Mouse (Mus musculus) lung, postnatal 0 days (tissue): Measurements from ENCODE around the gene Bik. TPM values are rescaled to one million over a fixed set of nuclear protein-coding genes. Genes with fewer than 3 reads are reported as not detected.

Experiments used
- ATAC-seq: fragments of 200-750 bp; cut with Nextera tagmentation; 2 replicates; pipeline ENCODE4 v1.8.0; 2017; ENCODE audit warnings: moderate library complexity
- DNase-seq: peaks from one replicate; pipeline ENCODE4 v3.0.0-alpha.2; 2016; ENCODE audit warnings: low spot score
- H3K27ac ChIP-seq: fragments of 300-500 bp; sonication (generic); 2 replicates; pipeline ENCODE4 v1.5.1; 2014; ENCODE audit warnings: antibody characterized with exemption, mild to moderate bottlenecking, low read length, mixed read lengths
- H3K27me3 ChIP-seq: fragments of 300-500 bp; sonication (generic); replicated peaks from 2 replicates; pipeline ENCODE4 v1.6.1; 2014; ENCODE audit warnings: low read length, mixed read lengths; ENCODE audit not compliant: insufficient read depth
- H3K36me3 ChIP-seq: fragments of 300-500 bp; sonication (generic); 2 replicates; pipeline ENCODE4 v1.6.1; 2014; ENCODE audit warnings: low read length, mixed read lengths; ENCODE audit not compliant: insufficient read depth
- H3K4me1 ChIP-seq: fragments of 300-500 bp; sonication (generic); 2 replicates; pipeline ENCODE4 v1.6.1; 2014; ENCODE audit warnings: antibody characterized with exemption, low read depth, low read length, mixed read lengths; ENCODE audit not compliant: insufficient read depth
- H3K4me2 ChIP-seq: fragments of 300-500 bp; sonication (generic); replicated peaks from 2 replicates; pipeline ENCODE4 v1.6.1; 2014; ENCODE audit warnings: low read depth, mild to moderate bottlenecking, low read length, moderate library complexity, mixed read lengths
- H3K4me3 ChIP-seq: fragments of 300-500 bp; sonication (generic); 2 replicates; pipeline ENCODE4 v1.5.1; 2014; ENCODE audit warnings: low read depth, low read length
- H3K9ac ChIP-seq: fragments of 300-500 bp; sonication (generic); replicated peaks from 2 replicates; pipeline ENCODE4 v1.6.1; 2014; ENCODE audit warnings: low read depth, mild to moderate bottlenecking
- H3K9me3 ChIP-seq: fragments of 300-500 bp; sonication (generic); 2 replicates; pipeline ENCODE4 v1.6.1; 2016; ENCODE audit warnings: low read length, mixed read lengths
- CTCF ChIP-seq: IDR thresholded peaks from 2 replicates; pipeline ENCODE4 v1.5.1; 2016; ENCODE audit warnings: antibody characterized with exemption, mild to moderate bottlenecking
- EP300 ChIP-seq: IDR thresholded peaks from 2 replicates; pipeline ENCODE4 v1.6.1; 2016; ENCODE audit warnings: antibody characterized with exemption, mild to moderate bottlenecking, control low read depth
- WGBS: fragments of 180-500 bp; shearing (Covaris S2); extraction: QIAGEN DNeasy Blood & Tissue Kit; methylation state at CpG from one replicate; pipeline ENCODE4 v1.1.7; 2014; 5-methylcytosine and 5-hydroxymethylcytosine counted together
- polyA plus RNA-seq: library from polyadenylated mRNA; unstranded; fragments of >200 nt; fragmentation: Nextera tagmentation; extraction: Ambion mirVana; gene quantifications from 2 replicates; pipeline ENCODE4 v1.2.1, GENCODE M21; 2015

The Bik gene
- polyA plus RNA-seq, 1 experiment from 2014 or later: 33.8 TPM

DNA sequence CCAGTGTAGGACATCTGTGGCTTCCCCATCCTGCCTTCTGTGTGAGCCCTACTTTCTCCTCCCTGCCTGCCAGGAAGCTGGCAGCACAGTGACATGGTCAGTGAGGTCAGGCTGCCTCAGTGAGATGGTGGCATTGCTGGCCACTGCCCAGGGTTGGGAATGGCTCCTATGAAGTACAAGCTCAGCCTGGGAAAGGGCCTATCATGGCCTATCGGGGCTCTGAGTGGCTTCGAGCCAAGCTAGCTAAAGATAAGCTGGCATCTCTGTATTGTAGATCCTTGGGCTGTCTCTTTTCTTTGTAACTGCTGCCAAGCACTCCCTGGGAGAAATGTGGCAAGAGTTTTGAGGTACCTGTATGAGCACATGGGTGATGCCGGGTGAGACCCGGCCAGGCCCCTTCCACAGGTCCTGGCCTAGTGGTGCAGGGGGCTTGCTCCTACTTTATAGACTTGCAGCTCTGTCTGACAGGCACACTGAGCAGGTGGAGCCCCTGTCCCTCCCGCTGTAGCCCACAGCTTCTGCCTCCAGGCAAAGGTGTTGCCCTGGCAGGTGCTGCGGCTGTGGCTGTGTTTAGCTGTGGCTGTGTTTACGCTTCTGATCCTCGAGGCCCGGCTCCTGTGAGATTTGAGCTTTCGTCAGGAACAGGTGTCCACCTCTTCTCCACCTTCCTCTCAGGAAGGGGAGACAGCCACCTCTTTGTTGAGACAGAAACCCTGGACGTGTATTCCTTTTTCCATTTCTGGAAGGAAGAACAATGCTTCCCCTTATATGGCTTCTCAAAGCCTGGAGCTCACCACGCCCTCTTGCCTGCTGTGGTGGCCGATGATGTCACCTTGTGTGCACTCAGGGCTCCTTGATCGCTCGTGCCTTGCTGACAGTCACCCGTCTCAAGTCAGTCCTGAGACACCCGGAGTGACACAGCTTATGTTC, 8.6 kb downstream of the Bik start:
- H3K4me2 ChIP-seq: no peak overlapping the region
- no peak for TF ChIP-seq EP300
- TF ChIP-seq CTCF: no peak
- H3K36me3 ChIP-seq: no peaks in the 10 kb centered on the region
- WGBS: 29% methylated on average over 17 of the region's 17 CpGs
- no peak overlapping the region for H3K4me3 ChIP-seq
- ATAC-seq (peak; percentile 83), DNase-seq (peak; percentile 87)
- H3K4me1 ChIP-seq: peaks cover 19% of the 10 kb centered on the region
- no peaks in the 10 kb centered on the region for H3K27me3 ChIP-seq
- peak overlapping the region; percentile 77 for H3K27ac ChIP-seq
- H3K9ac ChIP-seq: no peak overlapping the region
- H3K9me3 ChIP-seq: no peaks in the 10 kb centered on the region

DNA sequence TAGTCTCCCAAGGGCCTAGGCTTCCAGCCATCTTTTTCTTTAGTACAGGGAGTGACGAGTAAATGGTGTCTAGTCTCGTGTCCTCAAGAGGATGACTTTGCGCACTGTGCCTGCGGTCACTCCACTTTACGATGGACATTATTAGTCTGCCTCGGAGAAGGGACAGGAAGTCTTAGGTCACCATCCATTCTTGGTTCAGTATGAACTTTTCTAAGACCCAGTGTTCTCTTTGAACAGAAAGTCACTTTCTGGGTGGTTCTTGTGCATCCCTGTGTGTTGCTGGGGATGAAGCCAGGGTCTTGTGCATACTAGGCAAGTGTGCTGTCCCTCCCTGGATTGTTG, 9.2 kb downstream of the Bik start:
- Histone ChIP-seq H3K27ac (peak overlapping the region; percentile 77), H3K4me2 (no peak overlapping the region)
- 54% methylated on average over 6 of the region's 6 CpGs for WGBS

DNA sequence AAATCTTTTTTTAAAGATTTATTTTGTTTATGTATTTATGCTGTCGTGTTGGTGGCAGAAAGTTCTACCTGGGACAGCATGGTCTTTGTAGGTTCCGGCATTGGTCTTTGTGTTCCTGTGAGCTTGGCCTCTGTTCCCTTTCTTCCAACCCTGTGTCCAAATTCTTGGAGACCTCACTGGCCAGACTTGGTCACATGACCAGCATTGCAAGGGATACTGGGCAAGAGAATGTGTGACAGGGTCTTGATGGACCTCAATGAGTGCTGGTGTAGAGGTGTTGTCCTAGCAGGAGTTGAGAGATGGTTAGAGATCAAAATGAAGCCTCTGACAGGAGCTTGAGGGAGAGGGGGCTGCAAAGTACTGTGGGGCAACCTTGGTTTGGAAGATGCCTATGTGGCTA, 12.2 kb downstream of the Bik start:
- no peak overlapping the region for H3K4me3 ChIP-seq
- no peaks in the 10 kb centered on the region for H3K27me3 ChIP-seq
- H3K27ac ChIP-seq: 0 out of 2 replicates have a peak overlapping the region, but pooled peaks have one; percentile 6
- WGBS: 96% methylated on average over 2 of the region's 2 CpGs
- no peak for DNase-seq
- H3K9ac ChIP-seq: no peak overlapping the region
- no peaks in the 10 kb centered on the region for H3K36me3 ChIP-seq
- ATAC-seq: no peak
- H3K4me1 ChIP-seq: peaks cover 8% of the 10 kb centered on the region
- H3K9me3 ChIP-seq: no peaks in the 10 kb centered on the region
- TF ChIP-seq EP300 (no peak), CTCF (no peak)
- H3K4me2 ChIP-seq: no peak overlapping the region

More for the DNA sequence above, 9.2 kb downstream of the Bik start:
- Histone ChIP-seq H3K36me3 (no peaks in the 10 kb centered on the region), H3K9me3 (no peaks in the 10 kb centered on the region), H3K9ac (no peak overlapping the region), H3K4me3 (no peak overlapping the region), H3K4me1 (peaks cover 14% of the 10 kb centered on the region), H3K27me3 (no peaks in the 10 kb centered on the region)
- DNase-seq (no peak), ATAC-seq (peak; percentile 42)
- no peak for TF ChIP-seq CTCF
- TF ChIP-seq EP300: no peak

DNA sequence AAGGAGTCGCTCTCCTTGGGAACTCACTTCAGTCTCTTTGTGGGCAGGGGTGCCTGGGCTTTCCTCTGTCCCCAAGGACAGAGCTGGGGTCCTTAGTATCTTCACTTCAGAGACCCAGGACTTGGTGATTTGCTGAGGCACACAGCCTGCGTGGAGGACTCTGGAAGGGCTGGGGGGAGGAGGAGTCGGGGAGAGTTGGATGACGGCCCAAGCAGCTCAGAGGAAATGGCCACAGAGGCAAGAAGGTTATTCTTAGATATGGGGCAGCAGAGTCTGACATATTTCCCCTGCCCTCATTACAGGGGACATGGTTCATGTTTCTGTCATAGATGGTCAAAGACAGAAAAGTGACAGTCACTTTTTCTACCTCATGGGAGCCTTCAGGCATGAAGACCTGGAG, 13.2 kb downstream of the Bik start:
- H3K27me3 ChIP-seq: no peaks in the 10 kb centered on the region
- H3K4me3 ChIP-seq: no peak overlapping the region
- H3K4me1 ChIP-seq: peaks cover 8% of the 10 kb centered on the region
- H3K36me3 ChIP-seq: no peaks in the 10 kb centered on the region
- ATAC-seq (peak; percentile 52), DNase-seq (peak; percentile 48)
- no peak for TF ChIP-seq CTCF
- TF ChIP-seq EP300: no peak
- H3K9ac ChIP-seq: no peak overlapping the region
- 39% methylated on average over 4 of the region's 4 CpGs for WGBS
- H3K4me2 ChIP-seq: no peak overlapping the region
- no peaks in the 10 kb centered on the region for H3K9me3 ChIP-seq
- H3K27ac ChIP-seq: no peak overlapping the region

DNA sequence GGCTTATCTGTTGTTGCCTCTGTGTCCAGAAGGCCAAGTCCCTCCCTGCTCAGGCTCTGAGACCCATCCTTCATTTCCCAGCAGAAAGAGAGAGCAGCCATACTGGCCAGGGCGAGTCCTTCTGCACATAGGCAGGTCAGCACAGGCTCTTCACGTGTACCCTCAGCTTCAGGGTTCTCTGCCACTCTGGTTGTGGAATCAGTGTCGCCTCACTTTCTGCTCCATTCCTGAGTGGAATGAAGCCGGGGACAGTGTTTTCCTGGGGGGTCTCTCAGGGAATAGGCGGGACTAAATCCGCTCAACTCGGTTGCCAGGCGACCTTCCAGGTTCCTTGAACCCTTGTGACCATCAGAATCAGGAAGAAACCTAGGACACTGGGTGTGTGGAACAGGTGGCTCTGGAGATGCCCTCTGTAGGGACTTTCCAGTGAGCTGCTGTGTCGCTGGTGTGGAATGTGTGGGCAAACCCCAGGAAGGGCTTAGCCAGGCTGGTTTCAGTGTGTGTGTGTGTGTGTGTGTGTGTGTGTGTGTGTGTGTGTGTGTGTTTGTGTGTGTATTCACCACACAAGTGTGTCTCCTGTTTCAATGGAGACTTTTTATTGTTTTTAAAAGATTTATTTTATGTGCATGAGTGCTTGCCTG, 15.1 kb downstream of the Bik start:
- Histone ChIP-seq H3K4me3 (no peak overlapping the region), H3K36me3 (peaks cover 13% of the 10 kb centered on the region; the same call in 1 of the 2 replicates), H3K9me3 (no peaks in the 10 kb centered on the region), H3K4me1 (peaks cover 8% of the 10 kb centered on the region), H3K27me3 (no peaks in the 10 kb centered on the region), H3K9ac (no peak overlapping the region), H3K4me2 (no peak overlapping the region), H3K27ac (no peak overlapping the region)
- WGBS: 73% methylated on average over 9 of the region's 9 CpGs
- DNase-seq (no peak), ATAC-seq (no peak)
- TF ChIP-seq EP300 (no peak), CTCF (no peak)

DNA sequence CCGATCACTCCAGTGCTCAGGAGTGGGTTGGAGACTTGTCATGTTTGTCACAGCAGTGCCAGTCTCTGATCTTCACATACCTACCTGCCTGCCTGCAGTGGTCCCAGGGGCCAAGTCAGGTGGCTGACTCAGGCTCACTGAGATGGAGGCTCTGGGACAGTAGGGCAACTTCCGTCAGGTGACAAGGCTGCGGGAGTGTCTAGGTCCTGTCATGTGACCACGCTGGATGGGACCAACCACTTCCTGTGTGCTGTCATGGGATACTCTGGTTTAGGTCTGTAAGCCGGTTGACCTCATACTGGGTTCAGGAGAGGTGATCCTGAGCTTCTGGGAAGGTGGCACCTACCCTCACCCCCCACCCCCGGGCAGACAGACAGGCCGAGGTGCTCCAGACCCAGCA, 19.4 kb downstream of the Bik start:
- DNase-seq (no peak), ATAC-seq (no peak)
- peaks cover 35% of the 10 kb centered on the region for H3K36me3 ChIP-seq
- H3K27me3 ChIP-seq: no peaks in the 10 kb centered on the region
- H3K4me1 ChIP-seq: no peaks in the 10 kb centered on the region
- no peak overlapping the region for H3K9ac ChIP-seq
- WGBS: 86% methylated on average over 7 of the region's 7 CpGs
- no peak overlapping the region for H3K4me3 ChIP-seq
- no peak overlapping the region for H3K27ac ChIP-seq
- no peak overlapping the region for H3K4me2 ChIP-seq
- no peaks in the 10 kb centered on the region for H3K9me3 ChIP-seq
- no peak for TF ChIP-seq EP300
- TF ChIP-seq CTCF: no peak
